Mouse (Mus musculus) MEL (cell line): ENCODE measurements around the gene Pik3ip1.

Source experiments
- CTCF ChIP-seq, 3 experiments: IDR thresholded peaks in 2 of 3; conservative IDR thresholded peaks in 1 of 3; 2 replicates each; pipeline ENCODE4 v1.5.1; 2011 to 2012; ENCODE audit warnings: low read length in 3 of 3, low read depth in 2 of 3, mild to moderate bottlenecking in 2 of 3, improper control_type of control experiment in 1 of 3, inconsistent platforms in 1 of 3, mixed read lengths in 1 of 3, moderate library complexity in 1 of 3; ENCODE audit not compliant: control insufficient read depth in 1 of 3, insufficient read depth in 1 of 3, poor library complexity in 1 of 3, severe bottlenecking in 1 of 3
- EP300 ChIP-seq, 2 experiments: IDR thresholded peaks; 2 replicates each; pipeline ENCODE4 v1.6.1; 2011; ENCODE audit warnings: improper control_type of control experiment in 2 of 2, low read length in 2 of 2, low read depth in 1 of 2, mild to moderate bottlenecking in 1 of 2
- GABPA ChIP-seq: IDR thresholded peaks from 2 replicates; pipeline ENCODE4 v1.6.1; 2012; ENCODE audit warnings: low read depth, mild to moderate bottlenecking, inconsistent platforms, low read length, improper control_type of control experiment, moderate library complexity
- GATA1 ChIP-seq: IDR thresholded peaks from 2 replicates; pipeline ENCODE4 v1.6.1; 2011; ENCODE audit warnings: low read depth, low read length, improper control_type of control experiment
- JUND ChIP-seq: IDR thresholded peaks from 2 replicates; pipeline ENCODE4 v1.6.1; 2011; ENCODE audit warnings: low read depth, mild to moderate bottlenecking, improper control_type of control experiment, low read length
- MAFK ChIP-seq: IDR thresholded peaks from 2 replicates; pipeline ENCODE4 v1.6.1; 2011; ENCODE audit warnings: low read depth, mild to moderate bottlenecking, low read length, improper control_type of control experiment, borderline replicate concordance
- MAZ ChIP-seq: IDR thresholded peaks from 2 replicates; pipeline ENCODE4 v1.6.1; 2012; ENCODE audit warnings: low read depth, mild to moderate bottlenecking, inconsistent platforms, low read length, improper control_type of control experiment
- POLR2A ChIP-seq, 2 experiments: IDR thresholded peaks; 2 replicates each; pipeline ENCODE4 v1.6.1; 2011 to 2012; ENCODE audit warnings: low read length in 2 of 2, mild to moderate bottlenecking in 2 of 2, control low read depth in 1 of 2, improper control_type of control experiment in 1 of 2, low read depth in 1 of 2, moderate library complexity in 1 of 2; ENCODE audit not compliant: control insufficient read depth in 1 of 2, insufficient read depth in 1 of 2, poor library complexity in 1 of 2
- ZMIZ1 ChIP-seq: IDR thresholded peaks from 2 replicates; pipeline ENCODE4 v1.6.1; 2012; ENCODE audit warnings: low read depth, mild to moderate bottlenecking, inconsistent platforms, low read length, improper control_type of control experiment, moderate library complexity
- ZNF384 ChIP-seq: IDR thresholded peaks from 2 replicates; pipeline ENCODE4 v1.6.1; 2012; ENCODE audit warnings: low read depth, mild to moderate bottlenecking, inconsistent platforms, low read length, improper control_type of control experiment

DNA sequence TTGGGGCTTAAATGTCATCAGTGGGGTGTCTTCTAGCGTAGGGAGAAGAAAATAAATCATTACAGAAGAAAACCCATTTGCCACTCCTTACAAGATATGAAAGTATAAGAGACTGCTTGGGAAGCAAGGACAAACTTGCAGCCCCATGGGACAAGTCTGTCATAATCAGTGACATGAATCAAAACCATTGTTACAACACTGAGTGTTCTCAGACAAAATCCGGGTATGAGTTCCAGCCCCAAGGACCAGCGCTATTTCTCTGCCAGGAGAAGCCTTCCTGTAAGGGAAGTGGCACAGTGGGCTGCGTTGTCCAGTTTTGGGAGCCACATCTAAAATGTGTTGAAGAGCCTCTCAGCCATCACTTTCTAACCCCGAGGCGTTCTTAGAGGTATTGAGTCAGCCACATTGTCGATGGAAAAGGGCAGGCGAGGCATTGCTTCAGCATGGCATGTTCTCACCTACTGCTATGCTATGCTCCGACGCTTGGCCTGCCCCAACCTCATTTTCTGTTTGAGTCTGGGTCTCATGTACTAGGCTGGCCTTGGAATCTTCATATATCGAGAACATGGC lies 4.0 kb downstream of the Pik3ip1 start:
- TF ChIP-seq CTCF (IDR thresholded peaks at IDR 0.05 in 2 of 3, conservative IDR thresholded peaks at IDR 0.05 in 1 of 3; ENCODE audit: control insufficient read depth in 1 of 3, insufficient read depth in 1 of 3, low read depth in 2 of 3, low read length in 3 of 3, poor library complexity in 1 of 3, severe bottlenecking in 1 of 3) (no peak), POLR2A (IDR thresholded peaks at IDR 0.05; ENCODE audit: control insufficient read depth in 1 of 2, insufficient read depth in 1 of 2, low read depth in 1 of 2, low read length in 2 of 2, poor library complexity in 1 of 2) (no peak), EP300 (IDR thresholded peaks at IDR 0.05; ENCODE audit: low read depth in 1 of 2, low read length in 2 of 2) (no peak), GATA1 (no peak), JUND (no peak), ZNF384 (no peak), MAFK (no peak), GABPA (no peak), ZMIZ1 (no peak), MAZ (no peak)
